Mouse (Mus musculus): Measurements from ENCODE around the gene Rab1a. TPM values are rescaled to one million over a fixed set of nuclear protein-coding genes. Genes with fewer than 3 reads are reported as not detected.
"Not testable (repeated sequence)": the region's sequence is repeated elsewhere in the genome, so short reads cannot be mapped to it uniquely, and the experiment has no call there.

Rab1a gene
- total RNA-seq, 2 experiments from 2014 or later, result 171 to 179 TPM

GRCm38 (mm10) chr11:20217227-20217626 lies 16.0 kb downstream of the Rab1a start:
- no peak for DNase-seq

GRCm38 (mm10) chr11:20221671-20222070 lies 20.4 kb downstream of the Rab1a start:
- not testable (repeated sequence) for DNase-seq

- DNase-seq, result no peak
Observed at GRCm38 (mm10) chr11:20224196-20224595, 23.0 kb downstream of the Rab1a start.

DNA sequence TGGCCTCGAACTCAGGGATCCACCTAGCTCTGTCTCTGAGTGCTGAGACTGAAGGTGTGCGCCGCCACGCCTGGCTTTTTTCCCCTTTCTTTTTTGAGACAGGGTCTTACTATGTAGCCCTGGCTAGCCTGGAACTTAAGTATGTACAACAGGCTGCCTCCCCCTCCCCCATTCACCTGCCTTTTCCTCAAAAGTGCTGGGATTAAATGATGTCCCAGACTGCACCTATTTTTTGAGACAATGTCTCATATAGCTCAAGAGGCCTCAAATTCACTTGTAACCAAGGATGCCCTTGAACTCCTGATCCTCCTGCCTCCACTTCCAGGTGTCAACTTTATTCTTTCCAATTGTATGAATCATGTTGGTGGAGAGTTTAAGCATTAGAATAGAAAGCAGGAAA lies 24.7 kb downstream of the Rab1a start:
- no peak for DNase-seq

GRCm38 (mm10) chr11:20228666-20229065 lies 27.4 kb downstream of the Rab1a start:
- DNase-seq, result no peak

GRCm38 (mm10) chr11:20229311-20229710 lies 28.1 kb downstream of the Rab1a start:
- no peak for DNase-seq

DNA sequence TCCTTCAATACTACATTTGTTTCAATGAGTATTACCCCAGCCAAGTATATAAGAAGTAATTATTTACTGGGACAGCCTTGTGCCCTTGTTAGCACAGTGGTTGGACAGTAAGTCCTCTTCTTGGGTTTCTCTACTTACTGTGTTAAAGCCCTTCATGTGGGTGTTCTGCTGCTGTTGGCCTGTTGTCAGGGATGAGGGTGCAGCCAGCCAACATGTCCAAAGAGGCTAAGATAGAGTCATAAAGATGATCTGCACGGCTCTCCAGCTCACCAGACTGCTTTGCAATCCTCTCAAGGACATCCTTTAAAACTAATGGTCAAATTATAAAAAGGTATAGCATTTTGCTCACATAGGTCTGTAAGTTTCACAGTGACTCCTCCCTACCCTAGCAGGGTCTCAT lies 29.1 kb downstream of the Rab1a start:
- DNase-seq, result no peak

- no peak for DNase-seq
Observed at GRCm38 (mm10) chr11:20231128-20231878, 30.1 kb downstream of the Rab1a start.

GRCm38 (mm10) chr11:20232016-20232755 lies 31.0 kb downstream of the Rab1a start:
- no peak for DNase-seq

DNA sequence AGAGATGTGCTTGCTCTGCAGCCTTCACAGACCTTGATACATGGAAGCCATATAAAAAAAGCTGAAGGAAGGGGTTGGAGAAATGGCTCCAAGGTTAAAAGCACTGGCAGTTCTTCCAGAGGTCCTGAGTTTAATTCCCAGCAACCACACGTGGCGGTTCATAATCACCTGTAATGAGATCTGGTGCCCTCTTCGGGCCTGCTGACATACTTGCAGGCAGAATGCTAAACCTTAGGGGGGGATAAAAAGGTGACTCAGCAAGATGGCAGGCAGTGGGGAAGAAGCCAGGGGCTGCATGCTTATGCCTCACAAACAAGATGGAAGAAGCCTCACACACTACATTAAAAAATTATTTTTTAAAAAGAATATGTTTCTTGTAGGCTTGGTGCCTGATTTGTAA lies 33.0 kb downstream of the Rab1a start:
- DNase-seq, result no peak

DNA sequence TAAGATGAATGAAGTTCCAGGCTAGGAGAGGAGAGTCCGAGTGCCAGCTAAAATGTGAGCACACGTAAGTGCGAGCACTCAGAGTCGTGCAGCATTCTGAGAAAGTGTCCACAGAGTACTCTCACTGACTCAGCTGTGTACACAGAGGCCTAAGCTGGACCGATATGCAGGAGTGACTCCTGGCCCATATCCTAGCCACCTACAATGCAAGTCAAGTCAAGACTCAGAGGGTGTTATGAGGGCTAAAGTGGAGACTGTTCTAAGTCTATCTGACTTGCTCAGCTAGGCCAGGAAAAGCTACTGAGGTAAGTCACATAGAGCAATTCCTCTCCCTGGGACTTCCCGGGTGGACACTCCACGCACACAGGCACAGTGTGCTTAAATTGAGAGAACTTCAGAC lies 35.8 kb downstream of the Rab1a start:
- no peak for DNase-seq

GRCm38 (mm10) chr11:20237976-20238375 lies 36.7 kb downstream of the Rab1a start:
- no peak for DNase-seq

- no peak for DNase-seq
Observed at GRCm38 (mm10) chr11:20239279-20239861, 38.1 kb downstream of the Rab1a start.

GRCm38 (mm10) chr11:20240331-20240730 lies 39.1 kb downstream of the Rab1a start:
- DNase-seq, result no peak

- no peak for DNase-seq
Observed at GRCm38 (mm10) chr11:20241311-20241710, 40.1 kb downstream of the Rab1a start.

DNA sequence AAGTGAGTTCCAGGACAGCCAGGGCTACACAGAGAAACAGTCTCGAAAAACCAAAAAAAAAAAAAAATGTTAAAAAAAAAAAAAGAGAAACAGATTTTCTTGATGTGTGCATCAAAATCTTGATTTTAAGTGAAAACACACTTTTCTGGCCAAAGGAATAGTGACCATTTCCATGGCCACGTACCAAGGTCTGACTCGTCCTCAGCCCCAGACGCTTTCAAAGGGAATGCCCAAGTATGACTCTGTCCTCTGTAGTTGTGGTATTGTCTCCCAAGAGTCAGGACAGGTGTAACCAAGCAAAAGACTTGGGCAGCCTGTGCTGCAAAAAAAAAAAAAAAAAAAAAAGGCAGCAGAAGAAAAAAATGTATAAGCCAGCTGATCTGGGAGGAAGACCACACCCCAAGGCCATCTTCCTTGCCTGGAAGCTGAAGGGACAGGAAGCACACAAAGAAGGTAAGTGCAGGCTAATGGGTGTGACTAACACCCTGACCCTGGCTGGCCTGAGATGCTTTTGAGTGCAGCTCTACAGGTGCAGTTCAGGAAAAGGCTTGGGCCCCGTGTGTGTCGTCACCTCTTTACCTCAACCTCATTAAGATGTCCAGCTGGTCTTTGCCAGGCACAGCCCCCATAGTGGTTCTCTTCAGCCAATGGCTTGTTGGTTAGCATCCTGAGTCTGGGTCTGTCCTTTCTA lies 41.3 kb downstream of the Rab1a start:
- no peak for DNase-seq

GRCm38 (mm10) chr11:20243214-20243913 lies 42.1 kb downstream of the Rab1a start:
- no peak for DNase-seq

GRCm38 (mm10) chr11:20244336-20245290 lies 43.4 kb downstream of the Rab1a start:
- DNase-seq, result no peak

GRCm38 (mm10) chr11:20245316-20245715 lies 44.1 kb downstream of the Rab1a start:
- DNase-seq, result no peak

GRCm38 (mm10) chr11:20246616-20247015 lies 45.4 kb downstream of the Rab1a start:
- DNase-seq, result no peak

All from layer of hippocampus, postnatal 36 days (tissue).